Mouse (Mus musculus) spleen, postnatal 4 days (tissue): Measurements from ENCODE around the gene Fn1.
A peak's percentile ranks its signal among the peaks of the same experiment; 100 is the strongest.

ENCODE experiments used
- DNase-seq, 2 experiments: peaks; one replicate each; pipeline ENCODE4 v3.0.0; 2022; ENCODE audit warnings: low spot score in 2 of 2

Gene Fn1

DNA sequence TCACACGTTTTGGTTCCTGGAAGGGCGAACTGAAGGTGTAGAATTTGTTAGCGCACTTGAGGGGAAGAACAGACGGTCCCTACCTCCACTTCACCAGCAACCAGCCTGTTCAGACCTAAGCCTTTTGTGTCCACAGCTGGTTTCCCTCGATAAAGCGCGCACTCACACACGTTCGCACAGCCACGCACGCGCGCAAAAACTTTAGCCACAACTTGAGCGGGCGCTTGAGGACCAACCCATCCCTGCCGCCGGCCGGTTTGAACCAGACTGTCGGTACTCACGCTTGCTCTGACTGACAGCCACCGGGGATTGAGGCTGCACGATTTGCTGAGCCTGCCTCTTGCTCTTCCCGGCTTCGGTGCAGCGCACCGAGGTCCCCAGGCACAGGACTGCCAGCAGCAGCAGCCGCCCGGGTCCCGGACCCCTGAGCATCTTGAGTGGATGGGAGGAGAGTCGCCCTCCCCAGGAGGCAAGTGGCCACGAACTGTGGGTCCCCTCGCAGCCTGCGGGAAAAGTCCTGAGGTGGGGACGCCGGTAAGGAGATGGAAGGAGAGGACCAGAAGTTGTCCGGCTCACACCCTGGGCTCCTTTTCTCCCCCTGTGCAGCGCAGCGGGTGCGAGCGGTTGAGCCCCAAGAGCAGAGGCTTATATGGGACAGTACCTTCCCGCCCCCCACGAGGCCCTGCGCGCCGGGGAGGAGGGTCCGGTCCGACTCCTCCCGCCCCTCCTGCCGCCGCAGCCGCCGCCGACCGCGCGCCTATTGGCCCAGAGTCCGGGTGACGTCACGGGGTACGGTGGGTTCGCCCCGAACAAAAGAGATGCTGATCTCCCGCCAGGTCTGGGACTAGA is at the start of gene Fn1:
Gene Fn1, minus strand, starts transcription at position 650 of the 849 bp plus-strand sequence.
- DNase-seq: peak; percentile 56 to 75

DNA sequence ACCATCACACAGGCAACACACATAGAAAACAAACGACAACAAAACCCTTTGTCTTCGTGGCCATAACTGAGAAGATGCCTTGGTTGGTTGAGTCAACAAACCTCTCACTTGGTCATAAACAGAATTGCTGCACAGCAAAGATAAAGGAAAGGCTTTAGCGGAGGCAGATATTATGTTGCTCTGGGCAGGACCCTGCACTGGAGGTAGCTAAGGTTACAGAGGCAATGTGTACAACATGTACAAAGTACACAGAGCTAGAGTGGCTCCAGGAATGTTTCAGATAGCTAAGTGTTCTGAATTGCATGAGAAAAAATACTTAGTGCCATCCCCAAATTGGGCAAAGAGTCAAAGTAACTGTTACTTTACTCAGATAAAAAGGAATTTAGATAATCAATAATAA is 43.1 kb upstream of the Fn1 start:
- DNase-seq: no peak

DNA sequence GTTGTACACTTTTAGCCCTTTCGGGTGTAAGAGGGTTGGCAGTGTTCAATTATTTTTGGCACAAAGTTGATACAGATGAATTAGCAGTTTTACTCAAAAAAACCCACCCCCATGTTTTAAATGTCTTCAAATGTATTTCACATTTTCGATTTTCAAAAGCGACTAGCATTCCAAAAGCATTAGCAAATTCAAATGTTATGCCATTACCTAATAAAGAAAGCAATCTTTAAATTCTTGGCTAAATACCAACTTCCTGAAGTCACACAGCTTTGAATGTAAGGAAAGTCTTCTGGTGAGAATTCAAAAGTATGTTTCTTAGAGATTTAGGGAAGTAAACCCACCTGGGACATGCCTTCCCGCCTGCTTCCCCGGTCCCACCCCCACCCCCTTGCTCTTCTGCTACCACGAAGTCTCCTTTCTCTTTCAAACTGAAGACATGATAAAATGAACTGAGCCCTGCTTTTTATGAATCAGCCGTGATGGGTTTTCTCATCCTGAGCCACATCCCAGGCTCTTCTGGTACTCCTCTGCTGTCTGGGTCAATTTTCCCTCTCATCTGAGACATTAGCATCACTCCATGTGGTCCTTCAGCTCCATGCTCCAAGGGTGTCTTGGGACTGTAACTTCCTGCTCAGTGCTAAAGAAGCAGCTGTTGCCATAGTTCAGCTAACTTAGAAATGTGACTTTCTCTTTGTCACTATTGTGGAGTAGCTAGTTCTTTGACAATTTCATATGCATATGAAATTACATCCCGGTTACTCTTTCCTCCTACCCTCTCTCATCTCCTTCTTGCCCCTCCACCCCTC is 38.7 kb upstream of the Fn1 start:
- no peak for DNase-seq

DNA sequence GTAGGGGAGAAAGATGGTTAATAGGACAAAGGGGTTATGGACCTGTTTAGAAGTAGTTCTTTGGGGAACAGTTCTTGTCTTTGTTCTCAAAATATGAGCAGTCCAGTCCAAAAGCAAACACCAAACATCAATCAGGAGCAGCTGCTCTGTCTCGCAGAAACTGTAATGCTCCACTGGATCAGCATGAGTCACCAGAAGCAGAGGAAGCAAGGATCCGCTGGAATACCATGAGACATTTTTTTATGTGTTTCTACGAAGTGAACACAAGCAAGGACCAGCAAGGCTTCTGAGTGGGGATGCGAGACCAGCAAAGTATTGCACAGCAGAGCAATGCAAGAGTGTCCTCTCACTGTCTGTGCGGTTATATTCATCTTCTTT is 35.9 kb upstream of the Fn1 start:
- no peak for DNase-seq

DNA sequence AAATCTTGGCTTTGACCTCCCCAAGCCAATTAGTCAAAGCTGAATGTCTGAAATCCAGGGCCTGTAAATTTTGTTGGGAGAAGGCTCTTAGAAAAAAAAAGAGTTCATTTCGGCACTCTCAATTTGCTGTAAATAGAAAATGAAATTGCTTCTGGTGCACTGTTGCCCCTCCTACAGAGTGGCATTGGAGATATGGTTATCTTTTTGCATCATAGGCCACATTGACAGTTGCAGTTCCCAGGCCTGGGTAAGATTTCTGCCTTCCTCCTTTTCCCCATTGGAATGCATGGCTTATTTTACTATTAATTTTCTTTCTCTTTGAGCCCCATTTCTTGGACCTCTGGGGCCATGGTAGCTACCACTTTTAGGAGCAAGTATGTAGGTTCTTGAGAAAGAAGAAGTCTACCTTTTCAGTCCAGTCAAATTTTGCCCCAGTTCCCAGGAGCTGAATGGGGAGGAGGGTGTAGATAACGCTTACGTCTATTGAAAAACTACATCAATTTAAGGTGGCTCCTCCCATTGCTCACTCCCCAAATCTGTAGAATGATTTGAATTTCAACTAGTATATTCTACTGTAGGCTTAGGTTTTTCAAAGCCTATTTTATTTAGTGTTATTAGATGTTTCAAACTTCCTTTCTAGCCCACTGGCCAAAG is 35.4 kb upstream of the Fn1 start:
- no peak for DNase-seq

DNA sequence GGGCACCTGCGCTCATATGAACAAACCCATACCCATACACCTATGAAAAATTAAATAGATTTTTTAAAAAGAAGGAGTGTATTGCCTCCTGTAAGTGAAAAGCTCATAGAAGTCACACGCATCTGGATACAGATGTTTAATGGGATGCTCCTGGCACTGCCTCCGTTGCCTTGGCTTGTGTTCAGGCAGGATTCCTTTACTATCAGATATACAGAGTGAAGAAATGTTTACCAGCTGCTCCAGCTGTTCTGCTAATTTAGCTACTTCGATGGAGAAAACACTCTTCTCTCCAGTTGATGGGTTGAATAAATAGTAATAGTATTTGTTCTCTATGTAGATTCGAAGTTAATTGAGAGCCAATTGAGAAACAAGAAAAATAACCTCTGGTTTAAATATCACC is 33.8 kb upstream of the Fn1 start:
- no peak for DNase-seq

DNA sequence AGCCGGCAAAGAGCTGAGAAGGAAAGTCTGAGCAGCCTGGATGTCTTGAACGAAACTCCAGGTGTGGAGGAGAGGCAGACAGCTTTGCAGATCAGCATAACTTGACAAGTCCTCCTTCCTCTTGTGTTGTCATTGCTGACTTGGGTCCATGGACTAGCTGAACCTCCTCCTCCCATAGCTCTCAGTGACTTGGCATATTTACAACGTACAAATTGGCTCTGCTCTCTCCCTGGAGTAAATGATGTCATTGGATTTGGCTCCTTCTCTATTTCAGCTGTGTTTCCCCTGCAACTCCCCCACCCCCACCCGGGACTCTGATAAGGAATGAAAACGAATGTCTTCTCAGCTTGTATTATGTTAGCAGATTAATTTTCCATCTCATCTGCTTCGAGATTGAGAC is 30.7 kb upstream of the Fn1 start:
- no peak for DNase-seq

DNA sequence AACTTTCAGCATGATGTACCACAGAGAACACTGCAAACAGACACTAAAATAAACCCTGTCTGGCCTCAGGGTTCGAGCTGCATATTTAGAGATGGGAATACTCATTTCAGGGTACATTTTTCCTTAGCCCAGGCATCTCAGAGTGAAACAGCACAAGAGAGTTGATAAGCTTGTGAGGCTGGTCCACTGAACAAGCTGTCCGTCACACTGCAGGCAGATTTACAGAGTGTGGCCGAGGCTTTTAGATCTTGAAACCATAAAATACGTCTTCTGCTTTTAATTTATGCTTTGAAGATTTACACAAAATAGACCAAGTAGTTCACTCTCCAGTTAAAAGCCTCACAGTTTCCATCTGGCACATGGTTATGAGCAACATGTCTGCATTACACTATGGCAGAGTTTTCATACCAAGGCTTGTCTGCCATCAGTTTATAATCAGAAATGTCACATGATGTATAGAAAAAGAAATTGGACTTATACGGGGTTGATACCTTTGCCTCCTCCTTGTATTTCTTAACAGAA is 29.3 kb upstream of the Fn1 start:
- DNase-seq: no peak

DNA sequence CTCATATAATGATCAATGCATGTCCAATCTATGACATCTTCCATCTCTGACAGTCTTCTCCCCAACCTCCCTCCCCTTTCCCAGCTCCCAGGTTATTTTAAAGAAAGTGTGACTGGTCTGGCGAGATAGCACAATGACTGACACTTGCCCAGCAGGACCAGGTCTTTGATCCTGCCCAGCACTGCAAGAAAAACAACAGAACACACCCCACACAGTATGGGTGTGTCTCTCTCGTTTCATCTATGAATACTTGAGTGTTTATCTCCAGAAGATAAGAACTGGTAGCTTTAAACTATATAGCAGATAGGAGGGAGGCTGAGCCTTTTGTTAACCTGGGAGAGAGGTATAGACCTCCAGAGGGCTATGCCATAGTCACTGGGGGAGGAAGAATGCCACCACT is 28.3 kb upstream of the Fn1 start:
- no peak for DNase-seq

DNA sequence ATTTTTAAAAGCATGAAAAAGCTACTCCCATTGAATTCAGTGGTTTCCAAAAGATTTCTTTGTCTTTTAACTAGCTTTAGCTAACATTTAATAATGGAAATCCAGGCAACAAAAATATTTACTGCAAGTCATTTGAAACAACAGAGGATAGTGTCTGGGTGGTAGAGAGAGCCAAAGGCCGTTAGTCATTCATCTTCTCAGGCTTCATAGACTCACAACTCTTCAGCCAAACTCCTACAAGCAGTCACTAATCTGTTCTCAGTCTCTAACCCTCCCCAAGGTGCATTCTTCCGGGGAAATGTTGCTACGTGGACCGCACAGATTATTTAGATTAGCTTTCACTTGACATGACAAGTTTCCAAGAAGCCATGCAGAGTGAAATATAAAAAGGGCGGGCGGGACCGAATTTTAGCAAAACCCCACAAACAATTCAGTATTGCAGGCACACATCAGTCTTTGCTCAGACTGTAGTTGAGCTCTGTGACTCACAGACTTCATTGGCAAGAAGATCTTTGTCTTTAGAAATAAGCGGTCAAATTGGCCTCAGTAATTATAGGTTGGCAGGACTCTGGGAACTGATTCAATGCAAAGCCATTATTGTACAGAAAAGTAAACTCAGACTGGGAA is 27.2 kb upstream of the Fn1 start:
- DNase-seq: no peak

DNA sequence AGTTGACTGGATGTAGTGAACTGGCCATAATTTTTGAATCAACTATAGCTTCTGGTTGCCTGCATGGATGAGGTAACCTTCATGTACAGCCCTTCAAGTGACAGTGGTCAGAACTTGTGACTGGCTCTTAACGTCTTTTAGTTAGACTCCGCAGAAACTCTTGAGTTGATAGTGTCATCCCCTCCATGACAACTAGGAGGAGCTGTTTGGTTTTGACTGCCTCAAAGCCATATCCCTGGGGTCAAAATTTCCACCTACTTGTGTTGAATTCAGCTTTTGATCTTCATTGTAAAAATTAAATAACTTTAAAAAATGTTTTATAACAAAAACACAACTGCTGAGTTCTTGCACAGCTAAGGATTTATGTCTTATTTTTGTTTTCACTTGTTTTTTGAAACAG is 22.4 kb upstream of the Fn1 start:
- DNase-seq: no peak

DNA sequence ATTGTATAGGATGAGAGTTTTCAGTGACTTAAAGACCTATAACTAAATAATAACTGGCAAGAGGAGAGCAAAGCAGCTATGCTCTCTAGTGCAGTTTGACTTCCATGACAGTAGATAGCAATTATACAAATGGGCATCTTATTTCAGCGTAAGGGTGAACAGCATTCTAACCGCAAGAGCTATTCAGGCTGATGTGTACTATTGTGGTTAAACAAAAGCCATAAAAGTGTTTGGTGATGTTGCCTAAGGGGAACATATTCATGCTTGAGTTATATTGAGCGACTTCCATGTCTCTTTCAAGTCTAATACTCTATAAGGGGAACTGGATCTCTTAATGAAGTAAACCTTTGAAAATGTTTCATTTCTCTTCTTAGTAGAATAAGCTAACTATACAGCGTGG is 21.3 kb upstream of the Fn1 start:
- DNase-seq: no peak

DNA sequence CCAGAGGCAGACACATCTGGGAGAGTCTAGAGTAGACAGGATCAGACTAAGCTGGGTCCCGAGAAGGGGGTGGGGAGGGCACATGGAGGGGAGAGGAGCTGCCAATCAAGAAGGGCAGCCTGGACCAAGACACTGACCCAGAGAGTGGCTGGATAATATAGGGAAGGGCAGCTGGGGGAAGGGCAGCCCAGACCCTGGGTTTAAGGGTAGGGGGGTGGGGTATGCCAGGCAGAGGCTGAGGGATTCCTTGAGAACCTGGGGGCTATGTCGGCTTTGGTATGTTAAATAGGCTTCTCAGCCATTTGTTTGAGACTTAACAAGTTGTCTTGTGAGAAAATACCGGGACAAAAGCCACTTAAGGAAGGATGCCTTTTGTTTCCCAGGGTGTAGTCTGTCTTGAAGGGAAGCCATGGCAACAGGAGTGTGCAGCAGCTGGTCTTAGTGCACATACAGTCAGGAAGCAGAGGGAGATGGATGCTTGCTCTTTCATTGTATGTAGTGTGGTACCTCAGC is 20.5 kb upstream of the Fn1 start:
- DNase-seq: no peak

DNA sequence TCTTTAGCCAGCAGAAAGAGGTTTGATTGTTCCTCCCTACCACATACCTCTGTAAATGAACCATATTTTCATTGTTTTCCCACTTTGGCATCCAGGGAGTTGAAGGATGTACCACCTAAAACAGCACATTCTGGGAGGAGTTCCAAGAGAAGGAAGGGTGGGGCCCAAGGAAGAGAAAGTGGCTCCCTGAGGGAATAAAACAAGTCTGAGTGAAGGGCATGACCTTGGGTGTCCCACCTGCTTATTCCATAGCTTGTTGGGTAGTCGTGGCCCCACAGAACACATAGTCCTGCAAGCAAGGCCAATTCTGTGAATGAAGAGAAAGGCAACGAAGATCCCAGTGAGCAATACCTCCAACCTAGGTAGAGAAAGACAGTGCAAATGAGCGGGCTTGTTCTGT is 19.3 kb upstream of the Fn1 start:
- no peak for DNase-seq

DNA sequence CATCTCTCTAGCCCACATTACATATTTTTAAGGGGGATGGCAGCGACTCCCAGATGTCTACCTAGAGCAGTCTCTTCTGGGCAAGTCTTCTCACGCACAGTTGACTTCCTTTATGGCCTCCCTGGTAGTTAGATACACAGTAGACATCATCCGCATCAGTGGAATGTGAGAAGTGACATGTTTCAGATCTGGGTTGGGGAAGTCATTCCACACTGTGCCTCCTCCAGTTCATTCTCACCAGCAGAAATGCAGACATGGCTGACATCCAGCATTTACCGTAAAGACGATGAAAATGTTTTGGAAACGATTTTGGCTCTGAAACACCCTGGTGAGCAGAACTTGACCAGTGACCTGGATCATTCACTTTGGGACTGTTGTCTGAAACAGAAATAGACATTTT is 10.2 kb upstream of the Fn1 start:
- DNase-seq: no peak

DNA sequence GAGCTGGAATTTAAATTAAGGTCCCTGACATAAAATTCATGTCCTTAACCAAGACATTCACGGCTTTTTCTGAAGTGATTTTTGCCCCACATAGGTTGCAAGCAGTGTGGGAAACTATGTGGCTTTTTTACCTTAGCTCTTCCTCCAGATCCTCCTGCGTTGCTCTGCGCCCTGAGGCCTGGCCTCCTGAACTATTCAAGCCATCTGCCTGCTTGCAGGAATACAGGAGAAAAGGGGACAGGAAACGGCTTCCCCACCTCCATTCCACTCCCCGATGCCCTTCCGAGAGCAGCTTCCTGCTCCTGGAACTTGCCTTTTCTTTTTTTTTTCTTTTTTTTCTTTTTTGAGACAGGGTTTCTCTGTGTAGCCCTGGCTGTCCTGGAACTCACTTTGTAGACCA is 5.6 kb upstream of the Fn1 start:
- DNase-seq: no peak

DNA sequence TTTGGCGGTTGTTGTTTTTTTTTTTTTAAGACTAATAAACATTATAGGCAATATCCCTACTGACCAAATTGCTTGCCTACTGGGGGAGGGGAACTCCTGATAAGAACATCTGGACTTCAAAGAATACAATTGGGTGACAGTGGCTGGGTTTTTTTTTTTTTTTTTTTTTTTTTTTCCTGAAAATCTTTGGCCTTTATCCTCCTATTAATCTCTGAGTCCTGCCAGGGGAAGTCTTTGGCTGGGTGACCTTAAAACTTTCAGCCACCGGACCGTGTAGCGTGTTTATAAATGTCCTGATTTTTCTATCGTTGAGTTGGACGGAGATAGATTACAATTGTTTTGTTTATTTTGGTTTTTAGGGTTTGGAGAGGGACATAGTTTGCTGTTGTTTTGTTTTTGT is 3.3 kb upstream of the Fn1 start:
- no peak for DNase-seq

DNA sequence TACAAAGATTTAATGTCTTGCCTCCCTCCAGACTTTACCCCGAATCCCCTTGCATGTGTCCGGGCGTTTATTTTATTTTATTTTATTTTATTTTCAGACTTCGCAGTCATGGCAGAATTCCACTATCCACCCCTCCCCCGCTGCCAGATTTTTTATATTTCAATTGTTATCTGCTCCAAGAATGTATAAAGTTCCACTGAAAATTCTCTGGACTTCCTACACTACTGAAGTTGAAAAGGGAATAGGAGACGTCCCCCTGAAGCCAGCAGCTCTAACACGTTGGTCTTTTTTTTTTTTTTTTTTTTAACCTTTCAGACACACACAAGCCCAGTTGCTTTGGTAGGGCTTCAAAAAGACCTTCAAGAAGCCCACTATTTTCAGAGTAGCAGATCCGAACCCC is 1.2 kb upstream of the Fn1 start:
- DNase-seq: no peak

DNA sequence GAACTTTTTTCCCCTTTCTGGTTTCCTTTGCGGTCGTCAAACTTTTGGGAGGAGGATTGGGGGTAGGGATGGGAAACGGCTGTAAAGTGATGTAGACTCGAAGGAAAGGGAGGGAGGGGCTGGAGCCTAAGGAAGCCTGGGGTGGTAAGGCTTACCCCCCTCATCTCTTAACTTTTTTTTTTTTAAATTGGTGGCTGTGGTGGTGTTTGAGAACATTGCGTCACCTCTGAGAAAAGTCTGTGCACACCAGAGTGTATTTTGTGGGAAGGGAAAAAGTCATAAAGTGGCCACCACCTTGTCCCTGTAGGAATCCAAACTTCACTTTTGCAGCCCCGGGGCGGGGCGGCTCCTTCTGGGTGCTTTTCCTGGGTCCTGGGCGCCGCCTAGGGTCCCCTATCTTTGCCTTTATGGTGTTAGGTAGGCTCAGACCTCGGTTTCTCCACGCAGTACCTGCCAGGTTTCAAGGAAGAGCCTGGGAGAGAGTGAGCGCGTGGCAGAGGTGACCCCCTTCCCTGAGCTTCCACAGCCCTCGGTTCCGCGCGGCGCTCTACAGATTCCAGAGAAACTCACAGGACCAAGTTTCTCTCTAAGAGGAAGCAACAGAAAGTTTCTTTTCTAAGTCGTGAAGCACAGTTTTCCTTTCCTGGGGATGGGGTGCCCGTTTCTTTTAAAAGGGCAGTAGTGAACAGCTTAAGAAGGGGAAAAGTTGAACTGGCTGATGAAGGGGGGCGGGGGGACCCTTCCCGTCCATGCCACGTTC is 580 bp upstream of the Fn1 start:
- no peak for DNase-seq

DNA sequence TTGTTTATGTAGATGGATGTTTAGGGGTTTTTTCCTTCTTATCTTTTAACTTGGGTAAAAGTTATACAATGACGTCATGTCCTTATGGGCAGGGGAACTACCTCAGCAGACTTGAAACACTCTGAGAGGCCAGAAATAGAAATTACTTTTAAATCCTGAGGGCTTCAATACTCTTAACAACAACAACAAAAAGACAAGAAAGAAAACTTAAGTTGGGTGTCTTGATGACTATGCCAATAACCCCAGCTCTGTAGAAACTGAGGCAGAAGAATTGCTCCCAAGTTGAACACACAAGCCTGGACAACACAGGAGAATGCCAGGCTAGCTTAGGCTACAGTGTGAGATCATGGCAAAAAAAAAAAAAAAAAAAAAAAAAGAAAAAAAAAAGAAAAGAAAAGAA is 1.2 kb downstream of the Fn1 start:
- DNase-seq: no peak

DNA sequence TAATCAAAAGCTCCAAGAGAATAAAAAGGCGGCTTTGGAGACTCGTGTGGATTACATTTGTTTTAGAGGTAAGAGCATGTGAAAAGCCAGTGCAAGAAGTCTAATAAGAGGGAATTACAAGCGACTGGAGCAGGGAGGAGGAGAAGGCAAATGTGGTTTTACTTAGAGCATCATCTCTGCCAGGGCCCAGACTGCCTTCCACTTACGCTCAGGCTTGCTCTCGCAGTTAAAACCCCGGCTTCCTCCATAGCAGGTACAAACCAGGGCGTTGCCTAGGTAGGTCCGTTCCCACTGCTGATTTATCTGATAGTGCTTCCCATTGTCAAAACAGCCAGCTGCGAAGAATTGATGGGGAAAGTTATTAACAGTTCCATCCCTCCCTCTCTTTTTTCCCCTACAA is 1.7 kb downstream of the Fn1 start:
- DNase-seq: no peak
